Mouse (Mus musculus) right cerebral cortex, postnatal 25 days (tissue): Measurements from ENCODE around the gene Trim11.
"Not testable (repeated sequence)": the region's sequence is repeated elsewhere in the genome, so short reads cannot be mapped to it uniquely, and the experiment has no call there.

Experiments
- DNase-seq: peaks from one replicate; pipeline ENCODE4 v3.0.0; 2022

The Trim11 gene

DNA sequence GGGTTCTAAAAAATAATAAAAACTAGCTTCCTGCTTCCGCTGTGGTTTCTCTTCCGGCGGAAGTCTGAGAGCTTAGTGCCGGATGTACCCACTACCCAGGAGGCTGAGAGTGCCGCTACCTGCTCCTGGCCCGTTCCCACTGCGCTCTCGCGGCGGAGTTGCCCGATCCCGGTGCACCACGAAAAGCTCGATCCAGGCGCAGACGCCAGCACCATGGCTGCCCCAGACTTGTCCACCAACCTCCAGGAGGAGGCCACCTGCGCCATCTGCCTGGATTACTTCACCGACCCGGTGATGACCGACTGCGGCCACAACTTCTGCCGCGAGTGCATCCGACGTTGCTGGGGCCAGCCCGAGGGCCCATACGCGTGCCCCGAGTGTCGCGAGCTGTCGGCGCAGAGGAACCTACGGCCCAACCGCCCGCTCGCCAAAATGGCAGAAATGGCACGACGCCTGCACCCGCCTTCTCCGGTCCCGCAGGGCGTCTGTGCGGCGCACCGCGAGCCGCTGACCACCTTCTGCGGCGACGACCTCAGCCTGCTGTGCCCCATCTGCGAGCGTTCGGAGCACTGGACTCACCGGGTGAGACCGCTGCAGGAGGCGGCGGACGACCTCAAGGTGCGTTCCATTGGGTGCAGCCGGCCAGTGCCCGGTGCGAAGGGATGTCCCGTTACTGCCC is at the start of gene Trim11:
Trim11 (plus strand) TSS at position 67 of the 679 bp plus-strand sequence.
- peak; percentile 56 for DNase-seq

DNA sequence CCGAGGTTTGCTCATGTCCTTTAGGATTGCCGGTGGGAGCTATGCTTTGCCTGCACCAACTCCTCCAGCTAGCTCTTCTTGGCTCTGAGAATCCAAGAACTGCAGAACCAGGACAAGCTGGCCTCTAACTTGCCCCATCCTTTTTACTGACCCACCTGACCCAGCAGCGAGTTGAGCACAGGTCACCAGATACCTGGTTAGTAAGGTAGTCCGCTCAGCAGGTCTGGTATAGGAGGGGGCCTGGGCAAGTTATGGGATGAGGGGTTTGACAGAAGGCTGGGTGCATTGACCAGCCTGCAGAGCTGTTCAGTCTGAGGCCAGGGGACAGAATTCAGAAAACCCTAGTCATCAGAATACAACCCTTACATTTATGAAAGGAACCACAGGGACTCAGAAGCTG is 48.8 kb upstream of the Trim11 start:
- DNase-seq, result no peak

DNA sequence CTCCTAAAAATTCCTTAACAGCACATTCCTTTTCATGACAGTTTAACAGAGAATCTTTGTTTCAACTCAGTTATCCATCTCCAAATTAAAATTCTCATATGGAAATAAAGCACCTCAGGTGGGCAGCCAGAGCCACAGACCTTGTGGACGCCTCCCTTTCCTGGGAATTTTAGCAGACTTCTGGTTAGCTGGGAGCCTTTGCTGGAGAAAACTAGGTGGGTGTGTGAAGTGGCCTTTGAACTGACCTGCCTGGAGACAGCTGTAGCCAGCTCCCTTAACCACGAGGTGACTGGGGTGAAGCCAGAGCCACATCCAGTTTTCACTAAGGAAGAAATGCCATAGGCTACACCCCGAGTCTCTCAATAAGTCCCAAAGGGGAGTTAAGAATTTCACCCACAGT is 48.3 kb upstream of the Trim11 start:
- no peak for DNase-seq

DNA sequence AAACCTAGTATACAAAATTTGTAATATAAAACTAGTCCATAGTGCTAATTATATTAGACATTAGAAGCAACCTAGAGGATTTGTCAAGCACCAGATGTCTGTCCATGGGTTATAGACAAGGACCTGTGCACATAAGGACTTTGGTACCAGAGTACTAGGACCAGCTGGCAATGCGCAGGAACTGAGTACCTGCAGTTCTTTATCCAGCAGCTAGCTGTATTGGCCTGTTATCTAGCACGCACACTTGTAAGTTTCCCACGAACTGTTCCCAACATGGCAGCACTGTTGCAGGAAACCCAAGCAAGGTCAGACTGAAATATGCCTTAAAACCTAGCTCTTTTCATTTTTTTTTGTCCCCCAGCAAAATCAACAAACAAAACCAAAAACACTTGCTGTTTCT is 47.6 kb upstream of the Trim11 start:
- no peak for DNase-seq

DNA sequence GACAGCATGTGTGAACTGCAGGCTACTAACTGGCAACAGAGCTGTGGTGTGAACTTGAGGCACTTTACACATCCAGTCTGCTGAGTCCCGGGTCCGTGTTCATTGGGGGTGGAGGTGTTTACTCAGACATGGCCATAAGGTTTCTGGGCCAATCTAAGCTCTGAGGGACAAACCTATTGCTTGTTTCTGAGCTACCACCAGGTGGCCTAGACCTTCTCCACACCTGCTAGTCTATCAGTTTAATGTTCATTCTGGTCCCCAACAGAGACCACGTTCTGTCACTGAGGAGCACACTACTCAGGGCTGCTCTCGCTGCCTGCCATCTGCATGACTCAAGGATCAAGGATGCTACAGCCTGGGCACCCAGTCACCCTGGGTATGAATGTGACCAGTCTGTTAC is 46.3 kb upstream of the Trim11 start:
- no peak for DNase-seq

DNA sequence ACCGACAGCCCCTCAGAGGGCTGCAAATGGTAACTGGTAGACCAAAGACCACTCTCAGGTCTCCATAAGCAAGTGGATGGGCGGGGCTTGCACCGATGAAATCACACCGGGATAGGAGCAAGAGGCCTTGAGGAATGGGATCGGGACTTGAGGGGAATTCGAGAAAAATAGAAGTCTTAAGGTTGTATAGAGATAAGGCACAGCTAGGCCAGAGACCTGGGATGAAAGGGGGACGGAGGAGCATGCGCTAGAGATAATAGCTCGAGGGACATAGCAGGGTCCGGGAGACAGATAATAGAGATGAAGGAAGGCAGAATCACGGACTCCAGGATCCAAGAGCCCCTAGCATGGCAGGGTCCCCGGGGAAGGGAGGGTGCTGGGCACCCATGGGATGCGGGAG is 40.0 kb upstream of the Trim11 start:
- no peak for DNase-seq

DNA sequence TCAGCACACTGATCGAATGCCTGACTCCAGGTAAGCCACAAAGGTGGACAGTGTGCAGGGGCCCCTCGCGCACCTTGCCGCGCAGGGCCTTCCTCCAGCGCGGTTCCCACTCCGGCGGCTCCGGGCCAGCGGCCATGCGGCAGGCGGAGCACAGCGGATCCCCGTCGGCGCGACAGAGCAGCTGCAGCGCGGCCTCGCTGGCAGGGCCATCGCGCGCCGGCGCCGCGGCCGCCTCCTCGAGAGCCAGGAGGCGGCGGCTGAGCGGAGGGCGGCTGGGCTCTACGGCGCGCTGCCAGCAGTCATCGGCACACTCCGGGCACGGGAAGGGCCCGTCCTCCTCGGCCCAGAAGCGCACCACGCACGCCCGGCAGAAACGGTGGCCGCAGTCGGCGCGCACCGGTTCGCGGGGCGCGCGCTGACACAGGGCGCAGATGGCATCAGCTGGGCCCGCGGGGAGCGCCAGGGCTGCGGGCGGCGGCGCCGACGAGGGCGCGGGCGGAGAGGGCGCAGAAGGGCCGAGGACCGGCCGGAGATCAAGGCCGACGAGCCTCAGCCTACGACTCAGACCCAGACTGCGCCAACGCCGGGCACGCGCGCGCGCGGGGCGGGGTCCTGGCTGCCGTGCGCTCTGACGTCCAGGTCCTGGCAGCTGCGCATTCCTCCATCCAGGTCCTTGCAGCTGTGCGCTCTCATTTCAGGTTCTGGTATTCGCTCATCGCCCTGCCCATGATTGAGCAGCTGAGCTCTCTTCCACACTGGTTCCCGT is 39.4 kb upstream of the Trim11 start, which contains the start of gene Rnf187:
Rnf187 (minus strand) TSS at position 595 of the 766 bp plus-strand sequence.
- peak; percentile 92 for DNase-seq

DNA sequence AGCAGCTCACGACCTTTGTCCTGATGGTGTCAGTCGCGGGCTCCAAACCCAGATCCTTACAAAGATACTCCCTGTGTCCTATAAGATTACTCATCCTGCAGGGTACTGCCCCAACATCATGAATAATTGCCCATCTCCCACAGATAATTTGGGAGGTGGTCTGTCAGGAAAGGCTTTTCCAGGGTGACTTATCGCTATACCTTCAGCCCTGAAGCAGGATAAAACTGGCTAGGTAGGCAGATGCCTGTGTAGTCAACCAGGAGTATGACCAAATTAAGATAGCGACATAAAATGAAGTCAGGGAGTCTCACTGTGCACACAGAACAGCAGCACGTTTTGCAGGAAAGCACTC is 38.8 kb upstream of the Trim11 start:
- DNase-seq, result no peak

DNA sequence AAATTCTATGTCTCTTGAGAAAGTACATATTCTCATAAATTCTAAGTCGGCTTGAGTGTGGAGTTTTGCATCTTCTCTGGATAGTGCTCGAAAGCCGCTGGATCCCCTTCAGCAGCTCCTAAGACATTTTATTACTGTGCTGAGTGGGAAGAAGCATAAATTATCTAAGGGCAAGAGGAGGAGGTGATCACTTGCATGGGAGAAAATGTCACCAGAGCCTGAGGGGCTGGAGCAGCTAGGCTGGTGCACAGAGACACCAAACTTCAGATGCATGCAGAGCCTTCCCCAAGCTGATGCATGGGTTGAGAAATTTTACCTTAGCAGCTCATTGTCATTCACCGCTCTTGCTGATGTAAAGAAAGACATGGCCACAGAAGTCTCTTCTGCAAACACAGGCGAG is 33.8 kb upstream of the Trim11 start:
- no peak for DNase-seq

DNA sequence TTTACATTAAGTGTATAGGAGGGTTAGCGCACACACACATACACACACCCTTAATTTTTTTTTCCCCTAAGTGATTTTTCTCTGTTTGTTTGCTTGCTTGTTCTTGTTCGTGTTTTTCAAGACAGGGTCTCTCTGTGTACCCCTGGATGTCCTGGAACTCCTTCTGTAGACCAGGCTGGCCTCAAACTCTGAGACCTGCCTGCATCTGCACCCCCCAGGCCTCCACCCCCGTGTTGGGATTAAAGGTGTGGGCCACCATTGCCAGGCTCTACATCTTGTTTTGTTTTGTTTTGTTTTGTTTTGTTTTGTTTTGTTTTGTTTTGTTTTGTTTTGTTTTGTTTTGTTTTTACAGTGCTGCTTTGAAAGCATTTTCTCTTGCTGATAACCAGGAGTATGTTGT is 30.6 kb upstream of the Trim11 start:
- DNase-seq, result no peak

DNA sequence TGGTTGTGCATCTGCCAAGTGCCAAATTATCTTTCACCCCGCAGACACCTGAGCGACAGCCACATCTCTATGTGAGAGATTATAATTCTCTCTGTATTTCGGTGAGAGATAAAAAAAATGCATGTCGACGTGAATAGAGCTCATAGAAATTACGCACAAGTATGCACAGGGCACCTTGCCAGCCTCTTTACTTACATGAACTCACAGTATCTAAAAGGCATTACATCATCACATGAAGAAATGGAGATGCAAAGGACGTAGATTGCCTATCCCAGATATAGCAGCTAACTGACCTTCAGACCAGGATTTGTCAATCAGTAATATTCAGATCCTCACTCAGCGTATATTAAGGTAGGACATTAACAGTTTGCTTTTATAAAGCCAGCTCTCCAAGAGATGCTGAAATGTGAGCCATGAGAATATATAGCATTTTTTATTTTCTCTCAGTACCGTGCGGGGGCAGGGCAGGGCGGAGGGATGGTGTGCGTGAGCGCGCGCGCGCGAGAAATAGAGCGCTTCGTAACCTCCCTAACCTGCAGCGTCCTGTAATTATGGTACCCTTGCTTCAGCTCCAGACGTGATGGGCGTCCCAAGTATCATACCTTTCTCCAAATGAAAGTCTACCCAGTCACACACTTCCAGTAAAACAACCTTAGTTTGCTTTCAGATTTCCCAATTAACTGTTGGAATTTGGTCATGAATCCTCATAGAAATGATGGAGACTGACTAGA is 29.9 kb upstream of the Trim11 start:
- peak; percentile 66 for DNase-seq

DNA sequence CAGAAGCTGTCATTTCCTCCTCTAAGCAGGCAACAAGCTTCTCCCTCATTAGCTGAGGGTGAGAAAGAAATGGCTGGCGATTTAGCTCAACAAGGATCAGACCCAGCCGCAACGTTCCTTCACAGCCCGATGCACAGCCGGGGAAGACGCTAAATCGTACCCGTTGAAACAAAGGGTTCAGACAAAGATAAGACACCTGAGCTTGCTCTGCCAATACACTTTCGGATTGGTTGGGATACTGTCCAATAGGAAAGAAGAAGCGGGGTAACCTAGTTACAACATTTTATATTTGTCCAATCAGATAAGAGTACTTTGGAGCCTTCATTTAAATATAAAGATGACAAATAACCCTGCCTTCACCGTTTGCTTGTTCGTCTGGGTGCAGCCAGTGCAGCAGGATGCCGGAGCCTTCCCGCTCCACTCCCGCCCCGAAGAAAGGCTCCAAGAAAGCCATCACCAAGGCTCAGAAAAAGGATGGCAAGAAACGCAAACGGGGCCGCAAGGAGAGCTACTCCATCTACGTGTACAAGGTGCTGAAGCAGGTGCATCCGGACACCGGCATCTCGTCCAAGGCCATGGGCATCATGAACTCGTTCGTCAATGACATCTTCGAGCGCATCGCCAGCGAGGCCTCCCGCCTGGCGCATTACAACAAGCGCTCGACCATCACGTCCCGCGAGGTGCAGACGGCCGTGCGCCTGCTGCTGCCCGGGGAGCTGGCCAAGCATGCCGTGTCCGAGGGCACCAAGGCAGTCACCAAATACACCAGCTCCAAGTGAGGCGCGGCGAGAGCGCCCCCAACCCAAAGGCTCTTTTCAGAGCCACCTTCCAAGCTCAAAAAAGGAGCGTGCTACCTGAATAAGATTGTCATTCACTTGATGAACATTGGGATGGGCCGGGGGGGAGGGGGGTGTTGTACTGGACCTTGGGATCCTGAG is 29.1 kb upstream of the Trim11 start, which contains the start of gene Hist3h2ba:
Hist3h2ba (plus strand) TSS at position 379 of the 938 bp plus-strand sequence.
- peak; percentile 80 for DNase-seq

DNA sequence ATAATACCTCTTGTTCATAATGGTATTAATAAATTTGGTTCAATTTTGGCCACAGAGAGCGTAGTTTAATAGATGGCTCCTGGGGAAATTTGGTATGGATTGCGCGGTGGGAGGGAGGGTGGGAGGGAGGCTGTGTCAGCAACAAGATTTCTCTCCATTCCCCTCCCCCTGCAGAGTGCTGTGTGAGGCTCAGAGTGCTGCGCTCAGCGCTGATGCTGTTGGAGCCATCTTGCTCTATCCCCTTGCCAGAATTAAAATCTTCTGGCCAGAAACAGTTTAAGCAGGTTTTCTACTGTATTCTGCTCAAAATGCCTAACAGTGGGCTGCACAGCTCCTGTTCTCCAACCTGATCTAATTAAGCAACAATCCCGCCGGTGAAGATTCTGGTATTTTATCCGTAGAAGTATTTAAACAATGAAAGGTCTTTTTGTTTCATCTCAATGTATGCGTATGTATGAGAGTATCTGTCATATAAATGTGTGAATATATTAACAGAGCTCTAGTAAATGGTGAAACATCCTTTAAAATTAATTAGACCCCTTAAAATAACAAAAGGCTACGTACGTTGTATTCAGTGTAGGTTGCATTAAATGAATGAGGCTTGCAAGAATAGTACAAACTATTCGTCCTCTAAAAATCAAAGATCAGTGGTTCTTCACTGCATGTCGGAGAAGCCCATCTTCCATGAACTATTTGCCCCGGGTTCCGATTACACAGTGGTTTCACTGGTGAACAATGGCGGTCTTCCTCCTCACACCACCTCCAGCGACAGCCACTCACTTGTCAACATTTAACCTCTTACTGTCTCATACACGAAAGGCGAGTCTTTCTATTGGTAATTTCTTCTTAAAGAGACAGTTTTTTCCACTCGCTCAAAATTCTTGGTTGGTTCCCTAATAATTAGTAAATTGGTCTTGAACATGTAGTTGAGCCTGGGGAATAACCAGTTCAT is 28.1 kb upstream of the Trim11 start:
- DNase-seq, result peak; percentile 66

DNA sequence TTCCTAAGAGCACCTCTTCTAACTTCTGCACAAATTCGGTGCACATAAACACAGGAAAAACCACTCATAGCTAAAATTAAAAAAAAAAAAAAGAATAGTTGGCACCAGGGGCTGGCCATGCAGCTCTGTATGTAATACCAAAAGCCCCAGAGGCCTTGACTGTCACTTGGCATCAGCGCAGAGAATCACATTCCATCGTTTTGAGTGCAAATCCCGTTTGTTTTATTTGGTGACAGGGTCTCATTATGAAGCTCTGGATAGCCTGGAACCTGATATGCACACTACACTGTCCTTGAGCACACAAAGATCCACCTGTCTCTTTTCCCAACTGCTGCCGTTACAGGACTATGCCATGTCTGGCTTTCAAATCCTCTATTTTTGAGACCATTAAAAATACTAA is 26.7 kb upstream of the Trim11 start:
- no peak for DNase-seq

DNA sequence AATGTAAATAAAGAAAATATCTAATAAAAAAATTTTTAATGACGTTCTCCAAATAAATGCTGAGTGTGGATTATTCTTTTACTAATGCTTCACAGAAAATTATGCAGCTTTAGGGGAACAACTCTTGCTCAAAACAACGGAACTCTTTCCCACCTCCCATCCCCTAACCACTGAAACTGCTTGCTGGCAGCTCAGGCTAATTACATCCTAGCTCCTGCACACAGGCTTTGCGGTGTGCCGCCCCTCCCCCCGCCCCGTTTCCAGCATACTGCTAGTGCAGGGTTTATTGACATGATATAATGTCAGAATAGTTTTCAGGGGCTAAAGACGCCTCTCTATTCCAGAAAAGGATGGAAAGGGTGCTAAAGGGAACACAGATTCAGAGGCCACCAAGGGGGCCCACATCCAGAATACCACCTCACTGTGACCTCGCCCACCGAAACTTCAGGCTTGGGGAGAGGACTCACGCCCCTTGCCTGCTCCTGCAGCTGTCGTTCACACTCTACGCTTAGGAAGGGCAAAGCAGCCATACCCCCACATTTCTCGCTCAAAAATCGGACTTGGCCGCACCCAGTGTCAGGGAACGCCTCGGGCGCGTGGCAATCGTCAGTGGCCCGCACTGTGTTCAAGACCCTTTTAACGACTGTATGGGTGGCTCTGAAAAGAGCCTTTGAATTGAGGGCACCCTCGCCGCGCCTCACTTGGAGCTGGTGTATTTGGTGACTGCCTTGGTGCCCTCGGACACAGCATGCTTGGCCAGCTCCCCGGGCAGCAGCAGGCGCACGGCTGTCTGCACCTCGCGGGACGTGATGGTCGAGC is 24.3 kb upstream of the Trim11 start:
- peak; percentile 40 for DNase-seq

DNA sequence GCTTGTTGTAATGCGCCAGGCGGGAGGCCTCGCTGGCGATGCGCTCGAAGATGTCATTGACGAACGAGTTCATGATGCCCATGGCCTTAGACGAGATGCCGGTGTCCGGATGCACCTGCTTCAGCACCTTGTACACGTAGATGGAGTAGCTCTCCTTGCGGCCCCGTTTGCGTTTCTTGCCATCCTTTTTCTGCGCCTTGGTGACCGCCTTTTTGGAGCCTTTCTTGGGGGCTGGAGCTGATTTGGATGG is 23.8 kb upstream of the Trim11 start:
- DNase-seq, result not testable (repeated sequence)

DNA sequence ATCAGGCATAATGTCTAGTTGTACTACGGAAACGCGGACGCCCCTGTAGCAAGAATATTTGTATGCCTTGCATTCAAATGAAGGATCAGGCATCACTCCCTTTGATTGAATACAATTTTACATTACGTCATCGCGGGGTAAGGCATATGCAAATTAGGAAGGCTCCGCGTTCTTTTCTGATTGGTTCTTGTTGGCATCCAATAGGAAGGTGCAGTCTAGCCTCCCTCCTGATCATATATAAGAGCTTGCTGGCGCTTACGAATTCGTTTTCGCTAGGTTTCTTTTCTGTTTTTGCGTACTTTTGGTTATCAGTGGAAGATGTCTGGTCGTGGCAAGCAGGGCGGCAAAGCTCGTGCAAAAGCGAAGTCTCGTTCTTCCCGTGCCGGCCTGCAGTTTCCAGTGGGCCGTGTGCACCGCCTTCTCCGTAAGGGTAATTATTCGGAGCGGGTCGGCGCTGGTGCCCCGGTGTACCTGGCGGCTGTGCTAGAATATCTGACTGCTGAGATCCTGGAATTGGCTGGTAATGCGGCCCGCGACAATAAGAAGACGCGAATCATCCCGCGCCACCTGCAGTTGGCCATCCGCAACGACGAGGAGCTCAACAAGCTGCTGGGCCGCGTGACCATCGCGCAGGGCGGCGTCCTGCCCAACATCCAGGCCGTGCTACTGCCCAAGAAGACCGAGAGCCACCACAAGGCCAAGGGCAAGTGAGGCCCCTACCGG is 23.3 kb upstream of the Trim11 start, which contains the start of the genes Hist3h2a and Trim17:
Hist3h2a (plus strand) TSS at position 266 of the 723 bp plus-strand sequence.
Trim17 (plus strand) TSS at position 266 of the 723 bp plus-strand sequence.
- peak; percentile 86 for DNase-seq

DNA sequence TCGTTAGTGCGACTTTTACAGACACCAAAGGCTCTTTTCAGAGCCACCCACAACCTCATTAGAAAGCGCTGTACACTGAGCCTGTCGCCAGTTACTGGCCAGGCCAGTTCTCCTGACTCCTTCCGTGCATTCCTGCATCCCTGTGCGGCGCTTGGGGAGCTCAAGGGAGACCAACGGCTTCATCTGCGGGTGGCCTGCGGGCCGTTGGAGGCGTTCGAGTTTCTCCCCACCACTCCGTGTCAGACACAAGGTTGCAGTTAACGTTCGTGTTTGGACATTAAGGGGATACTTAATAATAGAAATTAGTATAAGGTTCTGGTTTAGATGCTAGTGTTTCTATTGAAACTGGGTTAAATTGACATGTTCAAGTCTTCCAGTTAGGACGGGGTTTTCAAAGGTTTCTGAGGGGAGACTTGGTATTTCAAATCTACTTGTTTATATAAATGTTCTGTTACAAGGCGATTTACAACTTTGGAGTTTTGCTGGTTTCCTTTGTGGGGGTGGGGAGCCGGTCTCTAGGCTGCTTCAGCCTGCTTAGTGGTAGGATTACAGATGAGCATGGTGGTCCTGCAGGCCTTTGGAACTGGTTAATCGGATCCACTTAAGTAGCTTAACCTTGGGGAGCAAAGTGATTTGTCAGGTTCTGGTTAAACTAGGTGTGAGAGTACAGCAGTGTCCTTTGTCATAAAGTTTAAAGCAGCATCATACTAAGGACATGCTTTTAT is 22.6 kb upstream of the Trim11 start:
- peak; percentile 11 for DNase-seq

DNA sequence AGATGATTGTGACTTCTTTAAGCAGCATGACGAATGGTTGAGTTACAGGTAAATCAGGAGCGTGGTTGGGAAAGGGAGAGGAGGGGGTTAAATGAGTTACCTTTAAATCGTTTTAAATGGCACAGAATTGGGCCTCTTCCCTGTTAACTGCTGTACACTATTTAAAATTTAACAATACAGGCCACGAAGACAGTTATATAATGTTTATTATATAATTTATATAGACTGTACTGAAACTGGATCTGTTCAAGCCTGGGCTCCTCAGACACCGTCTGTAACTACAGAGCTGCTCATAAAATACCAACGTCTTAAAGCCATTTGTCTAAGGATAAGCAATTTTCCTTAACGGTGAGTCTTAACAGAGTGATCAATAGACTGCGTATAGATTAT is 22.0 kb upstream of the Trim11 start:
- no peak for DNase-seq
